Mouse (Mus musculus): ENCODE measurements around the gene Vnn3. TPM values are rescaled to one million over a fixed set of nuclear protein-coding genes. Genes with fewer than 3 reads are reported as not detected.

Gene Vnn3
- polyA plus RNA-seq, 1 experiment from 2014 or later, result 1.7 TPM

DNA sequence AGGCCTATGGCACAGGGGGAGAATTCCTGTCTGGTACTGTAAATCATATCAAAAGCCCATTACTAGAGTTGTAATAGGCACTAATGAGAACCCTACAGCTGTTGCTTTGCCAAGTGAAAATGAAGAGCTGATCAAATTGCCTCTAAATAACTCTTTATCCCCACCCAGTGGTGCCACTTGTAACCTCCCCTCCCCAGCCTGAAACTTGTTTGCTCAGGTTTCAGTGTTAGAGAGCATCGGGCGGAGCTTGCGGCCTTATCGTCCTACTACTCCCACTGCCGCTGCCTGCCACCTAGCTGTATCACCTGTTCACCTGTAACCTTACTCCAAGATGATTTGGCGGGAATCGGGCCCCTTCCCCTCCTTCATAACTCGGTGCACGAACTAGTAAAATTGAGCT is 11.9 kb upstream of the Vnn3 start:
- Histone ChIP-seq H3K79me2 (ENCODE audit: inconsistent target) (no peaks in the 10 kb centered on the region), H3K4me3 (ENCODE audit: inconsistent target) (no peak overlapping the region), H3K36me3 (ENCODE audit: inconsistent target) (no peaks in the 10 kb centered on the region), H3K27ac (no peak overlapping the region)
- 96% methylated on average over 9 of the region's 9 CpGs for WGBS (ENCODE audit: missing documents)

DNA sequence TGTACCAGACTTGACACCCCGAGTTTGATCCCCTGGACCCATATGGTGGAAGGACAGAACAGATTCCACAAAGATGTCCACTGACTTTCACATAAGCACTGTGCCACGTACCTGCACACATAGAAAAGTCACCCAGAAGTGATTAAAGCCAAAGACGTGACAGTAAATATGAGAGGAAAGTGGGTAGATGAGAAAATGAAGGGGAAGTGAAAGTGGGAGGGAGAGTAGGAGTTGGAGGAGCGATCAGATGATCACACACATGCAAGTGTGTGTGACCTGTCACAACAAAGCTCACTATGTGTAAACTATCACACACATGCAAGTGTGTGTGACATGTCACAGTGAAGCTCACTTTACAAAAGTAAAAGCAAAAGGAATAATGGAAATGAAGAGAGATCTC is 10.8 kb upstream of the Vnn3 start:
- Histone ChIP-seq H3K4me3 (ENCODE audit: inconsistent target) (no peak overlapping the region), H3K36me3 (ENCODE audit: inconsistent target) (no peaks in the 10 kb centered on the region), H3K27ac (no peak overlapping the region), H3K79me2 (ENCODE audit: inconsistent target) (no peaks in the 10 kb centered on the region)
- 20% methylated on average over 4 of the region's 4 CpGs for WGBS (ENCODE audit: missing documents)

GRCm38 (mm10) chr10:23852096-23852495 is 834 bp downstream of the Vnn3 start:
- no peak overlapping the region for H3K4me3 ChIP-seq (ENCODE audit: inconsistent target)
- H3K27ac ChIP-seq, result no peak overlapping the region
- 96% methylated on average over 2 of the region's 2 CpGs for WGBS (ENCODE audit: missing documents)

GRCm38 (mm10) chr10:23864362-23865312 is 13.4 kb downstream of the Vnn3 start:
- WGBS (ENCODE audit: missing documents), result 59% methylated on average over 9 of the region's 9 CpGs
- Histone ChIP-seq H3K36me3 (ENCODE audit: inconsistent target) (no peaks in the 10 kb centered on the region), H3K4me3 (ENCODE audit: inconsistent target) (no peak overlapping the region), H3K27ac (no peak overlapping the region), H3K79me2 (ENCODE audit: inconsistent target) (no peaks in the 10 kb centered on the region)

More at GRCm38 (mm10) chr10:23852096-23852495, 834 bp downstream of the Vnn3 start:
- no peaks in the 10 kb centered on the region for H3K36me3 ChIP-seq (ENCODE audit: inconsistent target)
- H3K79me2 ChIP-seq (ENCODE audit: inconsistent target), result no peaks in the 10 kb centered on the region

DNA sequence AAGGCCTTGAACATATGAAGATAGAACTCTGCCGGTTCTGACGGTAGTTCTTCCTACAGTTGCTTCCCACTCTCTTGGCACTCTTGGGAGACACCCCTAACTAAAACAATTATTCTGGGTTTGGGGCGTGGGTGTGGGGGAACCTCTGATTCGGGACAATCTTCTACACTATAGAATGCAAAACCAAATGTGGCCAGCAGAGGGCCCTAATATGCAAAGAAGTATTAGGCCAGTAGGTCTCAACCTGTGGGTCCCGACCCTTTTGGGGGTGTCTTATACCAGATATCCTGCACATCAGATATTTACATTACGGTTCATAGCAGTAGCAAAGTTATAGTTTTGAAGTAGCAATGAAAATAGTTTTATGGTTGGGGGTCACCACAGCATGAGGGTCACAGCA is 29.4 kb downstream of the Vnn3 start:
- H3K36me3 ChIP-seq (ENCODE audit: inconsistent target), result no peaks in the 10 kb centered on the region
- H3K4me3 ChIP-seq (ENCODE audit: inconsistent target), result no peak overlapping the region
- no peak overlapping the region for H3K27ac ChIP-seq
- 83% methylated on average over 6 of the region's 6 CpGs for WGBS (ENCODE audit: missing documents)
- H3K79me2 ChIP-seq (ENCODE audit: inconsistent target), result no peaks in the 10 kb centered on the region

- Histone ChIP-seq H3K79me2 (ENCODE audit: inconsistent target) (no peaks in the 10 kb centered on the region), H3K4me3 (ENCODE audit: inconsistent target) (no peak overlapping the region), H3K27ac (no peak overlapping the region), H3K36me3 (ENCODE audit: inconsistent target) (no peaks in the 10 kb centered on the region)
- WGBS (ENCODE audit: missing documents), result 100% methylated on average over 1 of the region's 1 CpGs
Measured at GRCm38 (mm10) chr10:23884910-23885309, 33.6 kb downstream of the Vnn3 start.

- WGBS (ENCODE audit: missing documents), result 77% methylated on average over 3 of the region's 3 CpGs
- no peak overlapping the region for H3K27ac ChIP-seq
- H3K36me3 ChIP-seq (ENCODE audit: inconsistent target), result no peaks in the 10 kb centered on the region
- H3K4me3 ChIP-seq (ENCODE audit: inconsistent target), result no peak overlapping the region
- no peaks in the 10 kb centered on the region for H3K79me2 ChIP-seq (ENCODE audit: inconsistent target)
Measured at GRCm38 (mm10) chr10:23886060-23886459, 34.8 kb downstream of the Vnn3 start.

DNA sequence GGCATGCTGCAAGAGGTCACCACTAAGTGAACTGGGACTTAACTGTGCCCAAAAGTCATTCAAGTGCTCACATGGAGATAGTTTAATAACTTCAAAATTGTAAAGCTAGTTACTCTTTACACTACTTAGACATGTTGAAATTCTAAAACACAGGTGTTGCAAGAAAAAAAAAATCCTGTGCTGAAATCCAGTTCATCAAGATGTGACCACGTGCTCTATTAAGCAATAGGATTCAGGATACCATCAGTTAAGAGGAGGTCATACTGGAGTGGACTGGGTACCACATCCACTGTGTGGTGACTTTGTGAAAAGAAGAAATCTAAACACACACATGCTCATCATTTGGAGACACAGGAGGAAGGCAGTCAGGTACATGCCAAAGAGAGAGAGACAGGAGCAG is 41.7 kb downstream of the Vnn3 start:
- WGBS (ENCODE audit: missing documents), result 94% methylated on average over 1 of the region's 1 CpGs
- no peaks in the 10 kb centered on the region for H3K79me2 ChIP-seq (ENCODE audit: inconsistent target)
- no peaks in the 10 kb centered on the region for H3K36me3 ChIP-seq (ENCODE audit: inconsistent target)
- no peak overlapping the region for H3K27ac ChIP-seq
- H3K4me3 ChIP-seq (ENCODE audit: inconsistent target), result no peak overlapping the region

- 43% methylated on average over 21 of the region's 21 CpGs for WGBS (ENCODE audit: missing documents)
- Histone ChIP-seq H3K79me2 (ENCODE audit: inconsistent target) (no peaks in the 10 kb centered on the region), H3K4me3 (ENCODE audit: inconsistent target) (no peak within 1 kb of the TSS), H3K27ac (no peak within 1 kb of the TSS), H3K36me3 (ENCODE audit: inconsistent target) (no peaks in the 10 kb centered on the region)
Measured at GRCm38 (mm10) chr10:23894601-23895349, 43.5 kb downstream of the Vnn3 start, which contains the start of gene Vnn1. TSS of gene Vnn1 (plus strand) at chr10:23894688.

GRCm38 (mm10) chr10:23895376-23895775 is 44.1 kb downstream of the Vnn3 start:
- no peaks in the 10 kb centered on the region for H3K79me2 ChIP-seq (ENCODE audit: inconsistent target)
- H3K36me3 ChIP-seq (ENCODE audit: inconsistent target), result no peaks in the 10 kb centered on the region
- H3K4me3 ChIP-seq (ENCODE audit: inconsistent target), result no peak overlapping the region
- no peak overlapping the region for H3K27ac ChIP-seq
- WGBS (ENCODE audit: missing documents), result 64% methylated on average over 7 of the region's 7 CpGs

- H3K36me3 ChIP-seq (ENCODE audit: inconsistent target), result no peaks in the 10 kb centered on the region
- no peaks in the 10 kb centered on the region for H3K79me2 ChIP-seq (ENCODE audit: inconsistent target)
- H3K27ac ChIP-seq, result no peak overlapping the region
- no peak overlapping the region for H3K4me3 ChIP-seq (ENCODE audit: inconsistent target)
- WGBS (ENCODE audit: missing documents), result 93% methylated on average over 3 of the region's 3 CpGs
Measured at GRCm38 (mm10) chr10:23901119-23901518, 49.9 kb downstream of the Vnn3 start.

GRCm38 (mm10) chr10:23905661-23906060 is 54.4 kb downstream of the Vnn3 start:
- no peaks in the 10 kb centered on the region for H3K79me2 ChIP-seq (ENCODE audit: inconsistent target)
- WGBS (ENCODE audit: missing documents), result 90% methylated on average over 1 of the region's 1 CpGs
- H3K27ac ChIP-seq, result no peak overlapping the region
- no peaks in the 10 kb centered on the region for H3K36me3 ChIP-seq (ENCODE audit: inconsistent target)
- no peak overlapping the region for H3K4me3 ChIP-seq (ENCODE audit: inconsistent target)

Data from macrophage (primary cell).